Mouse (Mus musculus): ENCODE data around the gene Naa50.

The Naa50 gene

DNA sequence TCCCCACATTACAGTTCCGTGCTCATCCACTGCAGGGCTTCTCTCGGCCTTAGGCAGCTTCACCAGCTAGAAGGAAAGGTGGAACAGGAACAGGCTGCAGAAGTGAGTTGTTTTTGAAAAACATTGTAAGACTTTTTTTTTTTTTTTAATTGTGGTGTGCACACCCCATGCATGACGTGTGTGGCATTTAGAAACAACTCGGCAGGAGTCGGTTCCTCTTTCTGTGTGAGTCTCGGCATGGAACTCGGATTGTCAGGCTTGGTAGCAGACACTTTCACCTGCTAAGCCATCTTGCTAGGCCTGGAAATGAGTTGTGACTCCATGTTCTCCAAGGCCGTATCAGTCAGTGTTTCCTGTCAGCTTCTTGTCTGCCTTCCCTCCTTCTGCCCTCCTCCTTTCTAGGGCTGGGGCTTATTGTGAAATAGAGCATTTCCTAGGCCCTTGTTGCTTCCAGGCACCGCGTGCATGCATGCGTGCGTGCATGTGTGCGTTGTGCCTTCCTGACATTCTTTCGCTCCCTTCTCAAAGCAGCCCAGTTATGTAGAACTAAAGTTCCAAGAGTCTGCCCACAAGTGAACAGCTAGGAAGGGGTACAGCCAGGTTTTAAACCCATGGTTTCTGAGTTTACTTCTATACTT is 59.6 kb downstream of the Naa50 start:
- no peak for DNase-seq (ENCODE audit: extremely low read depth, low read depth)

- no peak for DNase-seq (ENCODE audit: extremely low read depth, low read depth)
These were observed 60.5 kb downstream of the Naa50 start for GRCm38 (mm10) chr16:44200146-44200545.

GRCm38 (mm10) chr16:44204331-44204730 is 64.7 kb downstream of the Naa50 start:
- DNase-seq (ENCODE audit: extremely low read depth, low read depth), result no peak

DNA sequence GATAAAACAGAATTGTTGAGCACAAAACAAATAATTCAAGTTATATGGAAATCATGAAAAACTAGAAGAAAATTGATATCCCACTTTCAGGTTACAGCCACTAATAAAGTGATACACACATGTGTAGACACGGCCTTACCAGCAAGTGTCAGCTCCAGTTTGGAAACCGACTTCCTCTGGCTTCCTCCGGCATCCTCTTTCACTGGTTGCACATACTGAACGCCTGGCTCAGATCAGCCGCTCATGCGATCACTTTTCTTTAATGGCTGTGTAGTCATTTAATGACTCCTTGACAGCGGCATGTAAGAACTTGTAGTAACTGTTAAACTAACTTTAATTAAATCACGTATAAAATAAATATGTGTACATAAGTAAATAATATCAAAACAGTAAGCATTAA is 66.3 kb downstream of the Naa50 start:
- no peak for DNase-seq (ENCODE audit: extremely low read depth, low read depth)

DNA sequence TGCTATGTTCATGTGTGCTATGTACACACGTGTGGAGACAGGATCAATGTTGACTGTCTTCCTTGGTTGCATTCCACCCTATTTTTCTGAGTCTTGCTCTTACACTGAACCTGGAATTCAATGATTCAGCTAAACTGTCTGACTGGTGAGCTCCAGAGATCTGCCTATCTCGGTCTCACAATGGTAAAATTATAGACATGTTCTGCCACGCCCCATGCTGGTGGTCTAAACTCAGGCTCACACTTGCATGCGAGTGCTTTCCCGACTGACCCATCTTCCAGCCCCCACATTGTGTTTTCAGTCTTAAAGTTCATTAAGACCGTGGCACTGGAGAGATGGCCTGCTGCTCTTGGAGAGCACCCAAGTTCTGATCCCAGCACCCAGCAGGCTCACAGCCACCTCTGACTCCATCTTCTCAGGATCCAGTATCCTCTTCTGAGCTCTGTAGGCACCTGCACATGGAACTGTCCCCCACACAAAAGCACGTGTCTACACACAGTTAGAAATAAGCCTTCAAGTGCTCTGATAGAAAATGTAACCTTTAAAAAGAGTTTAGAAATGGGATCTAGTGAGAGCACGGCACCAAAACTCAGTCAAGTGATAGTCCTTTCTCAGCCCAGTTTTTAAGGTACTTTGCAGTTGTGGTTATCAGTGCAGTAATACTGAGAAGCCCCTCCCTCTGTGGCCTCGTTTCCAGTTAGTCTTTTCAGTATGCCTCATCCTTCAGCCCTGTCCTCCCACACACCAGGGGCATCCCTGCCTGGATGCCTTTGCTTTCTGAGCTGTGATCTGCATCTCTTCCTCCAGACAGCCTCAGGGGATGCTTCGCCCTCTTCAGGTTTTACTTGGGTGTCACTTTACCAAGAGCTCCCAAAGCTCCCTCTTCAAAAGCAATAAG is 70.8 kb downstream of the Naa50 start:
- no peak for DNase-seq (ENCODE audit: extremely low read depth, low read depth)

- DNase-seq (ENCODE audit: extremely low read depth, low read depth), result no peak
These were observed 71.4 kb downstream of the Naa50 start for GRCm38 (mm10) chr16:44211054-44211414.

GRCm38 (mm10) chr16:44212703-44213102 is 73.1 kb downstream of the Naa50 start:
- DNase-seq (ENCODE audit: extremely low read depth, low read depth), result no peak

All from MEL-GATA-1-ER (cell line).